Comparison of ENCODE assay signal across 8 mouse cellular contexts in the genomic region with DNA sequence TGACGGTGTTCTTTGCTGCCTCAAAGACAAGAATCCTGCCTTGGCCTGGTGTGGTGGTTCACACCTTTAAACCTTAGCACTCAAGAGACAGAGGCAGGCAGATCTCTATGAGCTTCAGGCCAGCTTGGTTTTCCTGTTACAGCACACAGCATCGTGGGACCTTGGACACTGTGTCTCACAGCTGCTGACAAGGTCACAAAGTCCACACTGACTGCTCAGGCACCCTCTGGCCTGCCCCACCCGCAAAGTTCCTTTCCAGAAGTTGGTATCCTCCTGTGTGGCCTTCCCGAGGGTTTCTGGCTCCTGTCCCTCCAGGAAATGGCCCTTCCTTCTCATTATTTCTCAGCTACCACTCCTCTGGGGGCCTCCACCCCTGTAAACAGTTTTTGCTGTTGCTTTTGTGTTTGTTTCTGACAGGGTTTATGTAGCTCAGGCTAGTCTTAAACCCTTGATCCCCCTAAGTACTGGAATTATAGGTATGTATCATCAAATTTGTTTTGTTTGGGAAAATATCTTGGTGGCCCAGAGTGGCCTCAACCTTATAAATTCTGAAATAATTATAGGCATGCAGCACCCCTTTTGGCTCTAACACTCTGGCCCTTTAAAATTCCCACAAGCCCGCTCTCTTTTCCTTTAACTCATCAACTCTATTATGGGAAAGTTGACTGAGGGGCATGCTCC. TPM values are rescaled to one million over a fixed set of nuclear protein-coding genes. Genes with fewer than 3 reads are reported as not detected.
DNase-seq lines count a peak whose midpoint lies in the region; ATAC-seq lines count a peak whose summit lies in the region.

A gene (plus strand): TSS at position 631 of the 681 bp plus-strand sequence.

- H3K36me3 ChIP-seq in lung, embryonic 15.5 days: no peaks in the 10 kb centered on the region
- no peaks in the 10 kb centered on the region for H3K36me3 ChIP-seq in embryonic facial prominence, embryonic 12.5 days
- H3K36me3 ChIP-seq in heart, embryonic 13.5 days: no peaks in the 10 kb centered on the region
- no peaks in the 10 kb centered on the region for H3K36me3 ChIP-seq in midbrain, embryonic 16.5 days (ENCODE audit: control insufficient read depth, insufficient read depth, low read length)

- WGBS in lung, embryonic 15.5 days: 51% methylated on average over 5 of the region's 5 CpGs
- WGBS in embryonic facial prominence, embryonic 12.5 days: 71% methylated on average over 5 of the region's 5 CpGs
- 63% methylated on average over 5 of the region's 5 CpGs for WGBS in heart, embryonic 13.5 days
- WGBS in midbrain, embryonic 16.5 days: 84% methylated on average over 5 of the region's 5 CpGs

- H3K9ac ChIP-seq in lung, embryonic 15.5 days: no peak within 1 kb of the TSS
- no peak within 1 kb of the TSS for H3K9ac ChIP-seq in embryonic facial prominence, embryonic 12.5 days
- H3K9ac ChIP-seq in heart, embryonic 13.5 days: no peak within 1 kb of the TSS
- no peak within 1 kb of the TSS for H3K9ac ChIP-seq in midbrain, embryonic 16.5 days (ENCODE audit: low read depth, low read length)

- no peaks in the 10 kb centered on the region for H3K27me3 ChIP-seq in lung, embryonic 15.5 days
- H3K27me3 ChIP-seq in embryonic facial prominence, embryonic 12.5 days: no peaks in the 10 kb centered on the region
- H3K27me3 ChIP-seq in heart, embryonic 13.5 days (replicated peaks): no peaks in the 10 kb centered on the region
- no peaks in the 10 kb centered on the region for H3K27me3 ChIP-seq in midbrain, embryonic 16.5 days (ENCODE audit: control insufficient read depth, insufficient read depth, low read depth, low read length)

- no peak within 1 kb of the TSS for H3K27ac ChIP-seq in lung, embryonic 15.5 days
- H3K27ac ChIP-seq in embryonic facial prominence, embryonic 12.5 days: no peak within 1 kb of the TSS
- H3K27ac ChIP-seq in heart, embryonic 13.5 days (replicated peaks): no peak within 1 kb of the TSS
- H3K27ac ChIP-seq in midbrain, embryonic 16.5 days (ENCODE audit: low read length): no peak within 1 kb of the TSS

- no peak for DNase-seq in lung, postnatal 36 days
- DNase-seq in left cerebral cortex, adult 8-10 months (ENCODE audit: low spot score in 2 of 2): no peak
- no peak for DNase-seq in right cerebral cortex, adult 18-20 months
- DNase-seq in cerebellum, postnatal 14 days: no peak

- no peak within 1 kb of the TSS for H3K4me2 ChIP-seq in lung, embryonic 15.5 days
- no peak within 1 kb of the TSS for H3K4me2 ChIP-seq in embryonic facial prominence, embryonic 12.5 days (replicated peaks)
- H3K4me2 ChIP-seq in heart, embryonic 13.5 days: no peak within 1 kb of the TSS
- H3K4me2 ChIP-seq in midbrain, embryonic 16.5 days (ENCODE audit: low read length): no peak within 1 kb of the TSS

- no peak within 1 kb of the TSS for H3K4me3 ChIP-seq in lung, embryonic 15.5 days
- no peak within 1 kb of the TSS for H3K4me3 ChIP-seq in embryonic facial prominence, embryonic 12.5 days
- no peak within 1 kb of the TSS for H3K4me3 ChIP-seq in heart, embryonic 13.5 days
- no peak within 1 kb of the TSS for H3K4me3 ChIP-seq in midbrain, embryonic 16.5 days (ENCODE audit: low read depth, low read length)

- no peaks in the 10 kb centered on the region for H3K4me1 ChIP-seq in lung, embryonic 15.5 days
- H3K4me1 ChIP-seq in embryonic facial prominence, embryonic 12.5 days: peaks cover 6% of the 10 kb centered on the region; the same call in 1 of the 2 replicates
- H3K4me1 ChIP-seq in heart, embryonic 13.5 days: peaks cover 14% of the 10 kb centered on the region
- H3K4me1 ChIP-seq in midbrain, embryonic 16.5 days (ENCODE audit: control insufficient read depth, insufficient read depth, low read length): no peaks in the 10 kb centered on the region

- H3K9me3 ChIP-seq in lung, embryonic 15.5 days: no peaks in the 10 kb centered on the region
- no peaks in the 10 kb centered on the region for H3K9me3 ChIP-seq in embryonic facial prominence, embryonic 12.5 days
- no peaks in the 10 kb centered on the region for H3K9me3 ChIP-seq in heart, embryonic 13.5 days
- no peaks in the 10 kb centered on the region for H3K9me3 ChIP-seq in midbrain, embryonic 16.5 days (replicated peaks; ENCODE audit: control insufficient read depth, low read length, poor library complexity, severe bottlenecking)

- ATAC-seq in lung, embryonic 15.5 days (ENCODE audit: borderline replicate concordance, extremely low read depth, low FRiP score, low TSS enrichment): no peak
- ATAC-seq in embryonic facial prominence, embryonic 12.5 days (ENCODE audit: insufficient number of reproducible peaks, insufficient read depth, low FRiP score, low TSS enrichment): no peak
- ATAC-seq in heart, embryonic 13.5 days (ENCODE audit: extremely low read depth, insufficient number of reproducible peaks, low FRiP score, low TSS enrichment): no peak
- ATAC-seq in midbrain, embryonic 16.5 days: no peak

RNA-seq across cellular contexts. Expression of the gene that starts here (rescaled TPM):
- polyA plus RNA-seq in lung, embryonic 15.5 days (2015; fragmentation: Nextera tagmentation; extraction: Ambion mirVana): 32.8 and 37.2 TPM in 2 replicates
- 39.8 and 44.1 TPM in 2 replicates for polyA plus RNA-seq in embryonic facial prominence, embryonic 12.5 days (2016; fragmentation: Nextera tagmentation; extraction: Ambion mirVana)
- 52.0 and 56.4 TPM in 2 replicates for polyA plus RNA-seq in heart, embryonic 13.5 days (2015; fragmentation: Nextera tagmentation; extraction: Ambion mirVana)
- 10 to 100 TPM; 40.2 to 43.2 (median 42.4) TPM for total RNA-seq in left cerebral cortex, adult 8-10 months (2022)
- polyA plus RNA-seq in midbrain, embryonic 16.5 days (2015; fragmentation: Nextera tagmentation; extraction: Ambion mirVana): 28.1 and 29.5 TPM in 2 replicates
